Mouse (Mus musculus): ENCODE data around the gene Htra3.

- TF ChIP-seq CTCF (IDR thresholded peaks at IDR 0.05; ENCODE audit: low read depth) (no peak), EP300 (optimal IDR thresholded peaks at IDR 0.05) (no peak)
These were observed 14.1 kb upstream of the Htra3 start for GRCm38 (mm10) chr5:35693638-35694037.
